Mouse (Mus musculus) megakaryocyte, embryonic 14.5 days (primary cell): ENCODE data around the gene Myl7.

Experiments
- FLI1 ChIP-seq: IDR thresholded peaks from 2 replicates; pipeline ENCODE4 v1.6.1; 2012; ENCODE audit warnings: low read length, inconsistent platforms, mixed read lengths
- GATA1 ChIP-seq: IDR thresholded peaks from 3 replicates; pipeline ENCODE4 v1.6.1; 2012; ENCODE audit warnings: mixed read lengths, low read length, inconsistent platforms, borderline replicate concordance

- TF ChIP-seq GATA1 = no peak
- no peak for TF ChIP-seq FLI1
Measured at GRCm38 (mm10) chr11:5858723-5859122, 39.9 kb downstream of the Myl7 start.
